Mouse (Mus musculus) heart, postnatal 4 days (tissue): Measurements from ENCODE around the gene Gadd45a. TPM values are rescaled to one million over a fixed set of nuclear protein-coding genes. Genes with fewer than 3 reads are reported as not detected.

Experiments used
- DNase-seq: peaks from one replicate; pipeline ENCODE4 v3.0.0; 2021
- total RNA-seq, 2 experiments: library from RNA; stranded (reverse); gene quantifications; 2 replicates each; pipeline ENCODE4 v1.2.3; 2021

Gene Gadd45a
- total RNA-seq, 2 experiments from 2014 or later = 7.2 to 8.7 TPM

DNA sequence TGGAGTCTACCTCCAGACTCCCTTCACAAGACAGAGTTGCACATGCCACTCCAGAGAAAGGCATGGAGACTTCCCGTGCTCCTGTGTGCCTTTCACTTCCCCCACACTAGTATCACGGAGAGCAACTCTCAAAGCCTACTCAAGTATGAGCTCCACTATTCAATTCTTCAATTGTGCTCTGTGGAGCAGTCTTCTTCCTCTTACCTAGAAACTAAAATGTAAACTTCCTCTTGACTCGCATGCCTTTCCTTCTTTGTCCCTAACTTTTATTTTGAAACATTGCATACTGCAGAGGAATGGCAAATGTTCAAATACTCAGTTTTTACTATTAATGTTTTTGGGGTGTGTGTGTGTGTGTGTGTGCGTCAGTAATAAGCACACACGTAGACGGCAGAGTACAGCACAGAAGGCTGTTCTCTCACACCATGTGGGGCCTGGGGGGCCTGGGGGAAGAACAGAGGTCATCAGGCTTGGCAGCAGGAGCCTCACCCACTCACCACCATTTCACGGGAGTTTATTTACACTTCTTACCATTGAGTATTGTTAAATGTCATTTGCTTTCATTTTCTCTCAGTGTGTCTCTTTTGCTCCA is 20.6 kb downstream of the Gadd45a start:
- no peak for DNase-seq

DNA sequence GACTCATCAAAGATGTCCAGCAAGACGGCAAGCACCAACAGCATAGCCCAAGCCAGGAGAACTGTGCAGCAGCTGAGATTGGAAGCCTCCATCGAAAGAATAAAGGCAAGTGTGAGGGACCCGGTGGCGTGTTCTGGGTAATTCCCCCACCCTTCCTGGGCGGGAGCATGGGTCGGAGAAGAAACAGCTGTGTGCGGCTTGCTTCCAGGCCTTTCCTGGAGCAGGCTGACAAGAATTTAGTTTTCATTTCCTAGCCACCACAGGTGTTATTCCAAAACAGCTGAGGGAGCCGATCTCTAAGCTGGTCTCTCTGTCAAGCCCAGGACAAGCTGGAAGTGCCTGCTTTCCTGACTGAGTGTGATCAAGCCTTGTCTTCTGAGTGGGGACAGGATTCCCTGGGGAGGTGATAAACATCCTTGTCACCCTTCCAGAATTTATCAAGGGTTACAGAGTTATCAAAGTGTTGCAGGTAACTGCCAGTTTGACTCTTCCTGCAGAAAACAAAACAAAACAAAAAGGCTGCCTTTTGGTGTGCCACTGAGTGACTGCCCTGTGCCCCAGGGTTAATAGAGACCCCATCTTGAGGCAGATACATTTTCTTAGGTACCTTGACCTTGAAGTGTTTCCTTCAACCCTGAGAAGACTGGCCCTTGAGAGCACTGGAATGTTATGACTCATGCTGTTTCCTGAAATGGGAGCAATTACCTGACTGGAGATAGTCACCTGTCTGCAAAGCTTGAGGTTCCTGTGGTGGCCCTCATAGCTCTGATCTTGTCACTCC is 21.3 kb downstream of the Gadd45a start:
- DNase-seq = peak; percentile 45

DNA sequence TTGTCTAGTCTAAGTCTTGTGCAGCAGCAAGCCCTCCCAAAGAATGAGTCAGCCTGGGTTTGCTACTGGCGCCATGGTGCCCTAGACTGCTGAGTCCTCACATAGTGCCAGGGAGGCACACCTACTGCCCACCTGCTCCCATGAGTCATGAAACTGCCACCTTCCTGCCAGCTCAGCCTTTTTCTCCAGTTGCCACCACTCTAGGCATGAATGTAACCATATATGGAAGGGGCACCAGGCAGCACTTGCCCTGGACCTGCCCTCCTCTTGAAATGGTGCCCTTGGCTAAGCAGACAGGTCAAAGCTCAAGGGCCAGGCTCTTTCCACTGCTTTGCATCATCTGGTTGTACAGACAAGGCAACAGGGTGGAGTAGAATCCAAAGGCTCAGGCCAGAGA is 22.6 kb downstream of the Gadd45a start:
- DNase-seq = no peak

DNA sequence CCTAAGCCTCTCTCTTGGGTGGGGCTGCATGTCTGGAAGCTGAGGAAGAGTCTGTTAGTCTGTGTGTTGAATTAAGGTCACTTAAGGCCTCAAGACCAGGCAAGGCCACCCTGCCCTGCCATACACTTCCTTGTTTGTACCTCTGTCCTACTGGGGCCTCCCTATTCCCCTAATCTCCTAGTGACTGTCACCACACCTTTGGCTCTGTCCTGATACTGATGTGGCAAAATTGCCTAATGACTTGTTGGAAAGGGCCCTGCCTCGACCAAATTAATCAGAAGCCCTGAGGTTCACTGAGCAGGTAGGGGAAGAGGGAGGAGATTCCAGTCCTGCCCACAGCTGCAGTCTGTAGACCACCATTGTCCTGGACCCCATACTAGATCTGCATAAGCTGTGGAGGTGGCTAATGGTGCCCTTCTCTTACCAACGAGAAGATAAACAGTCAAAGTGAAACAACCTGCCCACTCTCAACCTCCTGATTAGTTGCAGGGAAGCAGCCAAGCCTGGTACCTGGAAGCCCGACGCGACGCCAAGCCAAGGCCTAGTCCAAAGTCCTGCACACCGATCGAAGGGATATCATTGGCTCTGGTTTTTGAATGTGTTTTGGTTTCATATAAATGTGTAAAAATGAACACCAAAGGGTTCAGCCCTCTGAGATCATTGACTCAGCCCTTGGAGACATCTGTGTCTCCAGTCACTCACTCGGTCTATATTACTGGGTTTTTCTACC is 23.1 kb downstream of the Gadd45a start:
- DNase-seq = no peak

DNA sequence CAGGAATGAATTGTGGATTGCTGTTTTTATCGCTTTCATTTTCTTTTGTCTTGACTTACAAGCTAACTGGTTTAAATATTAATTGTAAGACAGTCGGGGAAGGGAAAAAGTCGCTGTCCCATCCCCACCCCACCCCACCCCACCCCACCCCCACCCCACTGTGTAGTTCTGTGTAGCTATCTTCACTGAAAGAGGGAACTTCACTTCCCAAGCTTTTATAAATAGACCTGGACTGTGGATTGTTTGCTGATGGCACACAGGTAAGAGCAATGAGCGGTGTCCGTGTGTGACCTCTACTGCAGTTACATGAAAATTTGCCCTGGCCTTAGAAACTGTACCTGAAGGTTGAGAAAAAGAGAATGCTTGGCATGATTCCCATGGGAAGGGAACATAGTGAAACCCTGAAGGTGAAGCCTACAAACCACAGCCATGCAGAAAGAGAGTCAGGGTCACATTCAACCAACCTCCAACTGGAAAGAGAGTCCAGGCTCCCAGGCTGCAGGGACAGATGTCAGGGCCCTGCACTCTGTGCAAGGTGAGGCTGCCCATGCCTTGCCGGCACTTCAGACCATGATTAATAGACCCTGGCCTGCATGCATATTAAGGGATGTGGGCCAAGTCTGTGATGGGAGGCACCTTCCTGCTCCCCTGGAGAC is 23.8 kb downstream of the Gadd45a start:
- no peak for DNase-seq

DNA sequence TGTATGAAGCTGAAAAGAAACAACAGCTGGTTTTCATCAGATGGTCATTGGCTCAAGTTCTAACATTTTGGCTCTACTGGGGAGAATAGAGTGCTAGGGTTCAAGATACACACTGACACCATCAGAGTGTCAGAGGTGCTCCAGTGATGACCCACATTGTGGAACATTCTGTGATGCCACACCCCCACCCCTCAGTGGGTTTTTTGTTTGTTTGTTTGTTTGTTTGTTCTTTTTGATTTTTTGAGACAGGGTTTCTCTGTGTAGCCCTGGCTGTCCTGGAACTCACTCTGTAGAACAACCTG is 26.1 kb downstream of the Gadd45a start:
- DNase-seq = no peak

DNA sequence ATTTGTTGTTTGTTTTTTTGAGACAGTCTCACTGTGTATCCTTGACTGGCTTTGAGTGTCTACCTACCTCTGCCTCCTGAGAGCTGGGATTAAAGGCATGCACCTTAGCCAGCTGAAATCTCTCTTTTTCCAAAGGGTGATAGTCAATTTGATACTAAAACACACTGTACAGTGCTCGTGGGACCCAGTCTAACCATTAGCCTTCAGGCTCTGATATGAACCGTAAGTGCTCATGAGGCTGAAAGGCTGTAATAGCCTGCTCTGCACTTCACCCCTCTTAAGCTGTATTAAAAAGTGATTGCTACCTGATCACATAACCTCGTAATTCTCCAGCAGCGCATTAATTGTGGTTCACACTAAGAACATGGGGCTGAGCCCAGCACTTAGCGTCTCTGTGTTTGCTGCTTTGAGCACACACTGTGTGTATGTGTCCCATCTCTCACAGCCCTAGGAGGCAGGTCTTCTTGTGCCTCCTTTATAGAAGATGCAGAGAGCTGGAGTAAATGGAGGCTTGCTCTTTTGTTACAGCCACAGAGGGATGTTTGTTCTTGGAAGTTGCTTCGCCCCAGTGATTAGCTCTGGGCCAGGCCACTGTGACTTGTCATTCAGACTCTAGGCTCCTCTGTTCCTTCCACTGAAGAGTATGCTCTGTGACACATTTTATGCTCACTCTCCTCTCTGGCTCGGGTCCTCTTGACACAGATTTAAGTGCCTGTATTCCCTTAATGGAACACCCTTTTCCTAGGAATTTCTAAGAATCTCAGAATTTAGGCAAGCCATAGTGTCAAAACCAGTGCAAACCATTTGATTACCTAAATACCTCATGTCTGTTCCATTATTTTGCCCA is 26.7 kb downstream of the Gadd45a start:
- no peak for DNase-seq

DNA sequence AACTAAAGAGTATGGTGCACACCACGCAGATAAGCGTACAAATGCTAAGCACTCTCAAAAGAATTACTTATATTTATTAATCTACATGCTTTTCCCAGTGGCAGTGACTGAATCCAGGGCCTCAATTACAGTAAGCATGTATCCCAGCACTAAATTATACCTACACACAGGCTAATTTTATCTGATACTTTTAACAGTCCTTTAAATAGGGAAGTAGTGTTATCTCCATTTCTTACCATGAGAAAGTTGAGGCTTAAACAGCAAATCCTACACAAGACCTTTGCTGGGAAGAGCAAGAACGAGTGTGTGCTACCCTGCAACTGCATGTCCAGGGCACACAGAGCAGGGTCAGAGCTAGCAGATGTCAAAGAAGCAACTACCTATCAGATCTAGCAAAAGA is 27.4 kb downstream of the Gadd45a start:
- no peak for DNase-seq

DNA sequence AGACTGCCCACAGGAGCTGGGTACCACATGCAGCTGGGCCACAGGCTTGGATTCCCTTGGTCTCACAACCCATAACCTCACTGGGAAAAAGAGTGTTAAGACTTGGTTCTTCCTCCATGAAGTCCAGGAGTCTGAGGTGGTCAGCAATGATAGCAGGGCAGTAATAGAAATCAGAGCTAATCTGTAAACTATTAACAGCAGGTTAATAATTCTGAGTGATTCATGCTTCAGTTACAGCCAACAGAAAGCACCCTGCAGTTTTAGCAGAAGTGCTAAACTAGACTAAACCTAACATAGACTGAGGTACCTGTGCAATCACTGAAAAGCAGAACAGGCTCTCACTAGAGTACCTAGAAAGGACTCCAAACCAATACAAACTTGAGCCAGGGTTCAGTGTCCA is 37.5 kb downstream of the Gadd45a start:
- DNase-seq = no peak

DNA sequence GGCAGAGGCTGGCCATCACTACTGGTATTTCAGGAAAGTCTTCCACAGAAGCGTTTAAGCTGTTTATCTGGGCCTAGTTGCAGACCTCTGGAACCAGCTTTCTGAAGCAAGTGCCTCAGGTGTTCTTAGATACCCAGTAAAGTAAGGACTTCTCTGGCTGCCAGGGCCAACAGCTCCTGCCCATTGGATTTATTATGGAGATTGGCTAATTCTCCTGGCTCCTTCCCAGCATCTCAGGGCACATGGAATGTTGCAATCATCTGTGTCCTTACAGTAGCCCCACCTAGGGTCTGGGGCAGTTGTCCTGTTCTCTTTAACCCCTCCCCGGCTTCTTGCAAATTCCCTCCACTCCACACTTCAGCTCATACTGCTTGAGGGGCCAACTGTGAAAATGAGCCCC is 38.6 kb downstream of the Gadd45a start:
- no peak for DNase-seq

DNA sequence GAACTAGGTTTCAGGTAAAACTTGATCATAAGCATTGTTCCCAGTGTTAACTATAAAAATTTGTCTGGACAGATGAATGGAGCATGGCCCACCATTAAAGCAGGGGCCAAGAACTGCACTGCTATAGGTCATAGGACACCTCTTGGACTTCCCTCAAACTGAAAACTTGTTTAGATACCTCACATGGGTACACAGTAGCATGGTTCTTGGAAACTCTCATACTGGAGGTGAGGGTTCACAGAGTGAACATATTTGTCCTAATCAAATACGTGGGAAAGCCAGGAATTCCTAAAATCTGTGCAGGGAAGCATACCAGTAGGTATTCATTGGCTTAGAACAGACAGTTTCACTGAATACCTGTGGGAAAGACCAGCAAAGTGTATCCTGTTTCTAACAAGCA is 41.0 kb downstream of the Gadd45a start:
- DNase-seq = no peak

DNA sequence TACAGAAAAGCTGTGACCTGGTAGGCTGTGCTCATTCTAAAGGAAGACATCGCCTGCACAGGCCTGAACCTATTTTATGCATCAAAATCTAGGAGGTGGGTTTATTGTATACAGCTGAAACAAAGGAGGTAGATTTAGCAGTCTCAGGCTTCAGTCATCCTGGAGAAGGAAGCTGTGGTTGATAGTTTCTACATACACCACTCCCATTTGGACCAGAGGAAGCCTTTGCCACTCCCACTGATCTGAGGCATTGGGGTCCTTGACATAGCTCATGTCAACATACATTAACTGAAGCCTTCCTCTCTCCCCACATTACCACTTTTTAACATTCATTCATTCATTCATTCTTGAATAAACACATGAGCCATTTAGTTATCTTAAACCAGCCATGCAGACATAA is 41.4 kb downstream of the Gadd45a start:
- DNase-seq = no peak

DNA sequence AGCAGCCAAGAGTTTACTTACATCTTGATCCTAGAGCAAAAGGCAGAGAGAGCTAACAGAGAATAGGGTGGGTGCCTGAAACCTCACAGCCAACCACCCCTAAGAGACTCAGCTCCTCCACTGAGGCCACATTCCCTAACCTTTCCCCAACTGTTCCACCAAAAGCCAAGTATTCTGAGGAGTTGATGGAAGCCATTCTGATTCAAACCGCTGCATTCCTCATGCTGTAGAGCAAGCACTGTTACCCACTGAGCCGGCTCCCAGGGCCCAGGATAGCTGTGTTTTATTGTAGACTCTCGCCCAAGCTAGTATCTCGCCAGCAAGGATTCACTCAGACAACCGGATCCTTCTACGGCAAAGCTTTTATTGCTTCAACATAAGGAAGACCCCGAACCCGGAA is 42.3 kb downstream of the Gadd45a start:
- DNase-seq = no peak

DNA sequence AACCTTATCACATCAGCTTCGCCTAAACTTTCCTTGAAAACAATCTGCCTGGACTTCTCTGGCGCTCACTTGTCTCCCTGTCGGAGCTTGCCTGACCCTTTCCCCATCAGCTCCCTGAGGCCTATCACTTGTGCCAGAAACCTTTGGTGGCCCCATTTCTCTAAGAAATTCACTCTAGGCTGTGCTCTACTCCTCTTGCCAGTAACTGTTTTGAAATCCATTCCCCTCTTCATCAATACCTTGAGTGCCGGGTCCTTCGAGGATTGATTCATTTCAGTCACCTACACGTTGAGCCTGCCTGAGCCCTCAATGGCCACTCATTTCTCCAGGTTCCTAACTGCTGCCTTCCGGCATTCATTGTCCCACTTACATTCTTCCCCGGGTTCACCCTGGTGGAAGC is 44.5 kb downstream of the Gadd45a start:
- DNase-seq = no peak

DNA sequence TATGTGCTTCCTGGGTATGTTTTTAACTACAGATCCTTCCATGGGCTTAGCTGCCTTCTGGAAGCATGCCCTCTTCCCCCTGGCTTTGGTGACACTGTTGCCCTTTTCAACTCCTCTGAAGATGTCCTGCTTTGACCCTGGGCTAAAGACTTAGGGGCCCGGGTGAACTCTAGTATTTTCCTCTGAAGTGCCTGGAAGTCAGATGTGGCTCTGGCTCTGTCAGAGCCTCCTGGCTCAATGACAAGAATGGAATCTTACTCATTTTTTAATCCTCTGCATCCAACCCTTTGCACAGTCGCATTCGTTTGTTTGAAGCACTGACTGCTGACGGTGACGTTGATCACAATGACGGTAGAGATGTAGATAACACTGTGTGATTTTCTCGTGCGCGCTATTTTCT is 45.0 kb downstream of the Gadd45a start:
- DNase-seq = peak; percentile 21

DNA sequence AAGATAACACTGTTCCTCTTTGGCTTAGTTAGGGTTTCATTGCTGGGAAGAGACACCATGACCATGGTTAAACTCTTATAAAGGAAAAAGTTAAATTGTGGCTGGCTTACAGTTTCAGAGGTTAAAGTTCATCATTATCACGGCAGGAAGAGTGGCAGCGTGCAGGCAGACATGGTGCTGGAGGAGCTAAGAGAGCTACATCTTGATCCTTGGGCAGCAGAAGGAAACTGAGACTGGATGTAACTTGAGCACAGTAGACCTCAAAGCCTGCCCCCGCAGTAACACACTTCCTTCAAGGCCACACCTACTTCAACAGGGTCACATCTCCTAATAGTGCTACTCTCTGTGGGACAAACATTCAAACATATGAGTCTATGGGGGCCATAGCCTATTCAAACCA is 47.7 kb downstream of the Gadd45a start:
- DNase-seq = no peak

DNA sequence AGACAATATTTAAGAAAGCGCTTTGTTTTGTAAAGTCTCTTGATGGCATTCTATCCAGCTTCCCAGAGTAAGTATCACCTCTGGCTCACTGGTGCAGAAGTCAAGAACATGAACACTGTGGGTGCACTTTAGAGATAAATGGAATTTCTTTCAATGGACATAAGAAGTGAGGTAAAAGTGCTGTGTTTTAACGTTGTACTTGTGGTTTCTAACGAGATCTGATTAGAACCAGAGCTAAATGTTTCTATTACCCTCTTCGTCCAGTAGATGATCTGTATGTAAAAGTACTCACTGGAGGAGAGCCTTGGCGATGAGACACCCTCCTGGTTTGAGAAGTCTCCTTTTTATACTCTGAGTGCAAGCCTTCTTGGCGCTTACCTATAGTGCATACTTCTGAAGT is 48.2 kb downstream of the Gadd45a start:
- DNase-seq = no peak

DNA sequence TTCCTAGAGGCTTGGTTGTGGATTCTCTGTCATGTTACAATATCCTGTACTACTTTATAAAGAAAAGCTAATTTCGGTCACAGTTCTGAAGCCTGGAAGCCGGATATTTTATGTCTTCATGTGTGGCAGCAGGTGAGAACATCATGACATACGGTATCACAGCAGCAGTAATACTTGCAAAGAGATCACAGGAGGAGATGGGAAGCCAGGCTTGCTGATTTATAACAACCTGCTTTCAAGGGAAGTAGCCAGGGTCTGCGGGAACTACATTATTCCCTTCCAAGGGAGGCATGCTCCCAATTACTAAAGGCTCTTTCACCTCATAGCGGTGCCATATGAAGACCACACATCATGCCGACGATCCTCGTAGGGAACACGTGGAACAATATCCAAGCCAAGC is 48.9 kb downstream of the Gadd45a start:
- DNase-seq = no peak

DNA sequence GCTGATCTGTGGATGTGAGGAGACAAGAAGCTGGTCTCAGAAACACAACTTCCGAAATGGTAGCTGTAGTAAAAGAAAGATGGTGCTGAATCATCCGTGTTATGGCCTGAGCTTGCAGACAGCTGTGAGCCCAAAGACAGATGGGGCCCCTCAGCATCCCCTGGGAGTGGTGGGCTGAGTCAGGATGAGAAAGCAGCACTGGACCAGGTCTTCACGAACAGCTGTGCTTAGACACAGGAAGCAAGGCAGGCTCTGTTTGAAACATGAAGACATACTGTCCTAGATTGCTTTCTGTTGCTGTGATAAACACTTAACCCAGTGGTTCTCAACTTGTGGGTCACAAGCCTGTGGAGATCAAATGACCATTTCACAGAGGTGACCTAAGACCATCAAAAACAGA is 49.6 kb downstream of the Gadd45a start:
- peak; percentile 59 for DNase-seq

DNA sequence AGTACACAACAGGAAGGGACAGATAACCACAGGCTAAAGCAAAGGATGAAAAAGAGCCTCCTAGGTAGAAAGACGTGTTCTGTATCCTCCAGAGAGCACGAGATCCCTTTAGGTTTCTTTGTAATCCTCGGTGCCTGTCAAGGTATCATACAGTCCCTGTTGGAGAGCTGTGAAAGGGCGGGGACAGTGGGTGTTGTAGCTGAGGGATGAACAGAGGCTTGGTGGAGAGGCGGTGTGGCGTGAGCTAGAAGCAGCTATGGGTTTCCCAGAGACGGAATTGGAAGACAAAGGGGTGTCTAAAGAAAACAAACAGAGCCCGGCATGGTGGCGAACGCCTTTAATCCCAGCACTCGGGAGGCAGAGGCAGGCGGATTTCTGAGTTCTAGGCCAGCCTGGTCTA is 51.2 kb downstream of the Gadd45a start:
- no peak for DNase-seq

DNA sequence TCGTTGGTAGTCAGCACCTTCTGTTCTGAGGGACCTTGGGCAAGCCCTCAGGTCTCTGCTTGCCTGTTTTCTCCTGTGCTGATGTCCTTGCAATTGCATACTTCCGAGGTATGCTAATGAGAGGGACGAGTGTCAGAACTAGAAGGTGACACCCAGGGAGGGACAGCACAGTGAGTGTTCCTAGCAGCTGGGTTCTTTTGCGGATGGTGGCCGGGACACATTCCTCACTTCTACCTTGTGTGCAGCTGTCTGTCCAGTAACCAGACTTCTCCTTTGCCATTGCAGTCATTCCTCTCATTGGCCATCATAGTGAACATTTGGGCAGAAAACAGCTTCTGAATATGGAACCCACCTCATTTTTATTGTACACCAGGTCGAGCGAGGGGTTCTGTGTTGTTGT is 51.8 kb downstream of the Gadd45a start:
- no peak for DNase-seq
